Mouse (Mus musculus): ENCODE results near the gene Krt34.

- TF ChIP-seq ZNF384 (IDR thresholded peaks at IDR 0.05; ENCODE audit: low read depth, low read length) (no peak), HCFC1 (IDR thresholded peaks at IDR 0.05; ENCODE audit: borderline replicate concordance, insufficient read depth, low read length) (no peak), MAFK (IDR thresholded peaks at IDR 0.05; ENCODE audit: insufficient read depth, low read depth, low read length) (no peak), ZC3H11A (IDR thresholded peaks at IDR 0.05; ENCODE audit: borderline replicate concordance, low read depth, low read length) (no peak)
Observed at GRCm38 (mm10) chr11:100010682-100011081, 30.7 kb downstream of the Krt34 start.

Data from ES-E14 (cell line).